Mouse (Mus musculus) layer of hippocampus, adult 2 months (tissue): Measurements from ENCODE around the gene Tmco5b. TPM values are rescaled to one million over a fixed set of nuclear protein-coding genes. Genes with fewer than 3 reads are reported as not detected.

ENCODE experiments used
- DNase-seq, 2 experiments: peaks; one replicate each; pipeline ENCODE4 v3.0.0; 2022; ENCODE audit warnings: low spot score in 2 of 2
- H3K27ac ChIP-seq: fragments of 200-600 bp; 2 replicates; pipeline ENCODE4 v1.8.1; 2022
- H3K4me3 ChIP-seq: fragments of 200-600 bp; 2 replicates; pipeline ENCODE4 v1.8.1; 2022; ENCODE audit warnings: mild to moderate bottlenecking
- CTCF ChIP-seq: fragments of 200-600 bp; conservative IDR thresholded peaks from 2 replicates; pipeline ENCODE4 v1.8.1; 2022; ENCODE audit warnings: antibody characterized with exemption, mild to moderate bottlenecking, moderate library complexity
- long read RNA-seq, 2 experiments: library from polyadenylated mRNA; stranded (forward); transcript quantifications; one replicate each; pipeline ENCODE4 v2.0.0; 2021; ENCODE audit warnings: borderline mapping rate in 2 of 2
- total RNA-seq, 2 experiments: library from RNA; stranded (reverse); gene quantifications; 2 replicates each; pipeline ENCODE4 v1.2.3; 2021

The Tmco5b gene
- total RNA-seq: not detected
- long read RNA-seq, experiment 1: 0 reads
- long read RNA-seq, experiment 2, partial matches to known transcripts: 0 of 1 reads
- long read RNA-seq, experiment 2, other reads (novel, unspliced or antisense): 1 of 1 reads

GRCm38 (mm10) chr2:113285432-113285831, at the start of gene Tmco5b:
Tmco5b (plus strand) TSS chr2:113285732.
- DNase-seq: no peak
- no peak within 1 kb of the TSS for H3K4me3 ChIP-seq
- no peak within 1 kb of the TSS for H3K27ac ChIP-seq
- TF ChIP-seq CTCF: no peak

- TF ChIP-seq CTCF: no peak
- no peak for DNase-seq
- Histone ChIP-seq H3K4me3 (no peak overlapping the region), H3K27ac (no peak overlapping the region)
Measured at GRCm38 (mm10) chr2:113236993-113237392, 48.5 kb upstream of the Tmco5b start.

GRCm38 (mm10) chr2:113238871-113239270, 46.7 kb upstream of the Tmco5b start:
- H3K27ac ChIP-seq: no peak overlapping the region
- no peak overlapping the region for H3K4me3 ChIP-seq
- TF ChIP-seq CTCF: no peak
- DNase-seq: no peak

GRCm38 (mm10) chr2:113302349-113303239, 17.1 kb downstream of the Tmco5b start:
- DNase-seq: peak; percentile 48 to 79
- Histone ChIP-seq H3K27ac (no peak overlapping the region), H3K4me3 (peak overlapping the region; percentile 27)
- TF ChIP-seq CTCF: peak; percentile 86

- H3K27ac ChIP-seq: no peak overlapping the region
- H3K4me3 ChIP-seq: no peak overlapping the region
- no peak for TF ChIP-seq CTCF
- DNase-seq: no peak
Measured at GRCm38 (mm10) chr2:113303240-113303538, 17.7 kb downstream of the Tmco5b start.

- TF ChIP-seq CTCF: peak; percentile 96
- no peak overlapping the region for H3K4me3 ChIP-seq
- peak; percentile 74 to 88 for DNase-seq
- no peak overlapping the region for H3K27ac ChIP-seq
Measured at GRCm38 (mm10) chr2:113305339-113305738, 19.8 kb downstream of the Tmco5b start.

- DNase-seq: no peak
- TF ChIP-seq CTCF: no peak
- no peak overlapping the region for H3K4me3 ChIP-seq
- no peak overlapping the region for H3K27ac ChIP-seq
Measured at GRCm38 (mm10) chr2:113311211-113311610, 25.7 kb downstream of the Tmco5b start.

- Histone ChIP-seq H3K4me3 (no peak overlapping the region), H3K27ac (no peak overlapping the region)
- no peak for DNase-seq
- TF ChIP-seq CTCF: no peak
Measured at GRCm38 (mm10) chr2:113323016-113323415, 37.5 kb downstream of the Tmco5b start.

GRCm38 (mm10) chr2:113333799-113334541, 48.4 kb downstream of the Tmco5b start:
- TF ChIP-seq CTCF: no peak
- Histone ChIP-seq H3K27ac (no peak overlapping the region), H3K4me3 (no peak overlapping the region)
- no peak for DNase-seq

- Histone ChIP-seq H3K4me3 (no peak overlapping the region), H3K27ac (no peak overlapping the region)
- DNase-seq: no peak
- no peak for TF ChIP-seq CTCF
Measured at GRCm38 (mm10) chr2:113335561-113336294, 50.2 kb downstream of the Tmco5b start.

- no peak overlapping the region for H3K4me3 ChIP-seq
- no peak for TF ChIP-seq CTCF
- H3K27ac ChIP-seq: no peak overlapping the region
- no peak for DNase-seq
Measured at GRCm38 (mm10) chr2:113344536-113344935, 59.0 kb downstream of the Tmco5b start.

Other genes with a start within 250 kb of the Tmco5b start
- 10 to 100 TPM; 76.9 to 86.6 TPM for gene Ryr3, start 68.6 kb upstream of the Tmco5b start, total RNA-seq
- 10 to 100 TPM; 43.3 to 47.3 TPM for gene Fmn1, start 42.0 kb downstream of the Tmco5b start, total RNA-seq